Mouse (Mus musculus) lung, postnatal 0 days (tissue): ENCODE measurements at regions not wholly inside any gene's neighbourhood (a gene's known extent, or its start where the extent isn't known, plus 50 kb on each side); places are given as distances from the start of the nearest gene placed in this dataset.
"Not testable (repeated sequence)": the region's sequence is repeated elsewhere in the genome, so short reads cannot be mapped to it uniquely, and the experiment has no call there.

Experiments
- ATAC-seq: fragments of 200-750 bp; cut with Nextera tagmentation; 2 replicates; pipeline ENCODE4 v1.8.0; 2017; ENCODE audit warnings: moderate library complexity
- DNase-seq: peaks from one replicate; pipeline ENCODE4 v3.0.0-alpha.2; 2016; ENCODE audit warnings: low spot score
- H3K27ac ChIP-seq: fragments of 300-500 bp; sonication (generic); 2 replicates; pipeline ENCODE4 v1.5.1; 2014; ENCODE audit warnings: antibody characterized with exemption, mild to moderate bottlenecking, low read length, mixed read lengths
- H3K27me3 ChIP-seq: fragments of 300-500 bp; sonication (generic); replicated peaks from 2 replicates; pipeline ENCODE4 v1.6.1; 2014; ENCODE audit warnings: low read length, mixed read lengths; ENCODE audit not compliant: insufficient read depth
- H3K36me3 ChIP-seq: fragments of 300-500 bp; sonication (generic); 2 replicates; pipeline ENCODE4 v1.6.1; 2014; ENCODE audit warnings: low read length, mixed read lengths; ENCODE audit not compliant: insufficient read depth
- H3K4me1 ChIP-seq: fragments of 300-500 bp; sonication (generic); 2 replicates; pipeline ENCODE4 v1.6.1; 2014; ENCODE audit warnings: antibody characterized with exemption, low read depth, low read length, mixed read lengths; ENCODE audit not compliant: insufficient read depth
- H3K4me2 ChIP-seq: fragments of 300-500 bp; sonication (generic); replicated peaks from 2 replicates; pipeline ENCODE4 v1.6.1; 2014; ENCODE audit warnings: low read depth, mild to moderate bottlenecking, low read length, moderate library complexity, mixed read lengths
- H3K4me3 ChIP-seq: fragments of 300-500 bp; sonication (generic); 2 replicates; pipeline ENCODE4 v1.5.1; 2014; ENCODE audit warnings: low read depth, low read length
- H3K9ac ChIP-seq: fragments of 300-500 bp; sonication (generic); replicated peaks from 2 replicates; pipeline ENCODE4 v1.6.1; 2014; ENCODE audit warnings: low read depth, mild to moderate bottlenecking
- H3K9me3 ChIP-seq: fragments of 300-500 bp; sonication (generic); 2 replicates; pipeline ENCODE4 v1.6.1; 2016; ENCODE audit warnings: low read length, mixed read lengths
- CTCF ChIP-seq: IDR thresholded peaks from 2 replicates; pipeline ENCODE4 v1.5.1; 2016; ENCODE audit warnings: antibody characterized with exemption, mild to moderate bottlenecking
- EP300 ChIP-seq: IDR thresholded peaks from 2 replicates; pipeline ENCODE4 v1.6.1; 2016; ENCODE audit warnings: antibody characterized with exemption, mild to moderate bottlenecking, control low read depth
- WGBS: fragments of 180-500 bp; shearing (Covaris S2); extraction: QIAGEN DNeasy Blood & Tissue Kit; methylation state at CpG from one replicate; pipeline ENCODE4 v1.1.7; 2014; 5-methylcytosine and 5-hydroxymethylcytosine counted together

DNA sequence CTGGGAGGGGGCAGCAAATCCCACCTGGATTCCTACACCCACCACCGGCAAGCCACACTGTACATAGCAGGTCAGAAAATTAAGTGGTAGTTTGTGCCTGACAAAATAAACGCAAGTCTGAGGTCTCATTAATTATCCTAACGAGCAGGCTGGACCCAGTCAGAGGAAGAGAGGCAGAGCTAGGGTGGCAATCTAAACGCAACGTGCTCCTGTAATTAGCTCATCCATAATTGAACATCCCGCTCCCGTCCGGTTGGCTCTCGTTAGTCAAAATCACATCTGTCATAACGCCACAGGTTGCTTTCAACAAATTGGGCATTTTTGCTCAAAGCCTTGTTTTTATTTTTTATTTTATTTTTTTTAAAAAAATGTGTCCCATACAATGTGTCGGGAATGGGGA lies 106.9 kb upstream of the A430005L14Rik start:
- Histone ChIP-seq H3K27ac (no peak overlapping the region), H3K9ac (no peak overlapping the region), H3K4me2 (no peak overlapping the region), H3K9me3 (no peaks in the 10 kb centered on the region), H3K27me3 (no peaks in the 10 kb centered on the region), H3K4me1 (no peaks in the 10 kb centered on the region), H3K36me3 (no peaks in the 10 kb centered on the region), H3K4me3 (no peak overlapping the region)
- TF ChIP-seq CTCF (no peak), EP300 (no peak)
- DNase-seq (no peak), ATAC-seq (no peak)
- WGBS, result 43% methylated on average over 11 of the region's 11 CpGs

DNA sequence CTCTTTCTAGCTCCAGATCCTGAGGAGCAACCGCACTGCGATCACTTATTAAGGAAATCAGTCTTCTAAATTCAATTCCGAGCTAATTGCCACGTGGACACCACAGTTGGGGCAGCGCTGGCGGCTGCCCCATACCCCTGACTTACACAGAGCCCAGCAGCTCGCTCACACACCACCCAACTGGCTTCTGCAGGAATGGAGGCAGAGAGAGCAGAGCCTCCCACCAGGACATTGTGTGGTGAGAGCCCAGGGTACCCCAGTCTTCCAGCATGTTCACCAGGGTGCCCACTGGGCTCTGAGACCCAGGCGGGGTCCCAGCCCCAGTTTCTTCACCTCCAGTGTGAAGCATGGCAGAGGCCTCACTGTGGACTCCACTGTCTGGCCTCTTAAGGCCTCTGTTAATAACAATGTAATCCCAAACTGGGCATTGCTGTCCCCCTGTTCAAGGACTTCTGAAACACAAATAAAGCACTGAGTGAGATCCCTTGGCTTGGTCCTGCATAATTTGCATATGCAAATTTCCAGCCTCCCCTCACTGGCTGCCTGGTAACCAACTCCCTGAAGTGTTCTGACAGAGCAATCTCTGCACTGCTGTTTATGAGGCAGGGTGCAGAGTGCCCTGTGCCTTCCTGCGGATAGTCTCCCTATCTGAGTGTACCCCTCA lies 102.8 kb upstream of the A430005L14Rik start:
- Histone ChIP-seq H3K27me3 (no peaks in the 10 kb centered on the region), H3K4me3 (no peak overlapping the region), H3K4me2 (no peak overlapping the region), H3K9ac (no peak overlapping the region), H3K27ac (no peak overlapping the region), H3K4me1 (no peaks in the 10 kb centered on the region), H3K9me3 (no peaks in the 10 kb centered on the region), H3K36me3 (no peaks in the 10 kb centered on the region)
- DNase-seq (no peak), ATAC-seq (no peak)
- TF ChIP-seq EP300, result no peak
- WGBS, result 62% methylated on average over 9 of the region's 9 CpGs

- no peaks in the 10 kb centered on the region for H3K9me3 ChIP-seq
- H3K4me3 ChIP-seq, result no peak overlapping the region
- DNase-seq, result no peak
- ATAC-seq, result no peak
- no peak overlapping the region for H3K4me2 ChIP-seq
- no peaks in the 10 kb centered on the region for H3K4me1 ChIP-seq
- H3K27ac ChIP-seq, result no peak overlapping the region
- H3K27me3 ChIP-seq, result no peaks in the 10 kb centered on the region
- WGBS, result 24% methylated on average over 4 of the region's 4 CpGs
- no peak overlapping the region for H3K9ac ChIP-seq
- H3K36me3 ChIP-seq, result no peaks in the 10 kb centered on the region
- TF ChIP-seq CTCF, result no peak
- TF ChIP-seq EP300, result no peak
Measured at GRCm38 (mm10) chr4:153854748-153855092, 102.3 kb upstream of the A430005L14Rik start.

GRCm38 (mm10) chr4:153861420-153861819 lies 95.6 kb upstream of the A430005L14Rik start:
- H3K9ac ChIP-seq, result no peak overlapping the region
- H3K9me3 ChIP-seq, result no peaks in the 10 kb centered on the region
- no peak overlapping the region for H3K27ac ChIP-seq
- H3K4me2 ChIP-seq, result no peak overlapping the region
- no peak for DNase-seq
- no peak overlapping the region for H3K4me3 ChIP-seq
- 53% methylated on average over 8 of the region's 8 CpGs for WGBS
- ATAC-seq, result no peak
- H3K27me3 ChIP-seq, result no peaks in the 10 kb centered on the region
- no peaks in the 10 kb centered on the region for H3K36me3 ChIP-seq
- no peaks in the 10 kb centered on the region for H3K4me1 ChIP-seq
- TF ChIP-seq CTCF (no peak), EP300 (no peak)

- DNase-seq, result no peak
Measured at GRCm38 (mm10) chr4:153862121-153862660, 94.8 kb upstream of the A430005L14Rik start.

DNA sequence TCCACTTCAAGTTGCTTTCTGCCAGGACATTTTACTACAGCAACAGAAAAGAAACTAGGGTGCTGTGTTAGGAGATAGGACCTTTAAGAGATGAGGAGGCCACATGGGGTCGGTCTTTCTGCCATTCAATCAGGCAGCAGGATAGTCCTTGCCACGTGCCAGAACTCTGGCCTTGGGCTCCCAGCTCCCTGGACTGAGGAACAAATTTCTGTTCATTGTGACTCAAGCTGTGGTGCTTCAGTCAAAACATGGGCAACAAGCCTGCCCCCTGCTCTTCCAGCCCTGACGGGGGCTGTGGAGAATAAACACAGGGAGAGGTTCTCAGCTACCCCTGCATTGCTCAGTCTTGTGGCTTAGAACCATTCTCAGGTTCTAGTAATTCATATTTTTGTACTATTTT lies 84.7 kb upstream of the A430005L14Rik start:
- Histone ChIP-seq H3K27me3 (no peaks in the 10 kb centered on the region), H3K9ac (no peak overlapping the region), H3K4me1 (no peaks in the 10 kb centered on the region), H3K4me3 (no peak overlapping the region), H3K9me3 (no peaks in the 10 kb centered on the region), H3K4me2 (no peak overlapping the region), H3K27ac (no peak overlapping the region), H3K36me3 (no peaks in the 10 kb centered on the region)
- DNase-seq, result no peak
- ATAC-seq, result no peak
- 65% methylated on average over 3 of the region's 3 CpGs for WGBS
- no peak for TF ChIP-seq EP300
- TF ChIP-seq CTCF, result no peak

More at GRCm38 (mm10) chr4:153862121-153862660, 94.8 kb upstream of the A430005L14Rik start:
- H3K4me1 ChIP-seq, result no peaks in the 10 kb centered on the region
- no peaks in the 10 kb centered on the region for H3K9me3 ChIP-seq
- 62% methylated on average over 12 of the region's 12 CpGs for WGBS
- TF ChIP-seq EP300, result no peak
- no peak for TF ChIP-seq CTCF
- no peaks in the 10 kb centered on the region for H3K27me3 ChIP-seq
- H3K9ac ChIP-seq, result no peak overlapping the region
- no peaks in the 10 kb centered on the region for H3K36me3 ChIP-seq
- H3K4me3 ChIP-seq, result no peak overlapping the region
- no peak overlapping the region for H3K27ac ChIP-seq
- no peak for ATAC-seq
- no peak overlapping the region for H3K4me2 ChIP-seq

- not testable (repeated sequence) for DNase-seq, H3K27me3 ChIP-seq, H3K4me2 ChIP-seq, H3K4me3 ChIP-seq, H3K4me1 ChIP-seq, H3K36me3 ChIP-seq, H3K9me3 ChIP-seq, H3K9ac ChIP-seq, H3K27ac ChIP-seq, ATAC-seq
- WGBS, result 62% methylated on average over 1 of the region's 1 CpGs
Measured at GRCm38 (mm10) chr4:153875036-153875435, 82.0 kb upstream of the A430005L14Rik start.
